Mouse (Mus musculus) heart, adult 10 weeks (tissue): Measurements from ENCODE around the gene Olfr775. TPM values are rescaled to one million over a fixed set of nuclear protein-coding genes. Genes with fewer than 3 reads are reported as not detected.

ENCODE experiments used
- polyA plus RNA-seq: library from polyadenylated mRNA; stranded (reverse); fragments of 350-450 nt; fragmentation: Illumina TruSeq; extraction: RNeasy Lipid Tissue Mini Kit (QIAGEN cat#74804); gene quantifications from one replicate; pipeline ENCODE4 v1.2.3, GENCODE M21; 2014; ENCODE audit warnings: low read depth, low replicate concordance

Olfr775 gene
- polyA plus RNA-seq, result not detected

DNA sequence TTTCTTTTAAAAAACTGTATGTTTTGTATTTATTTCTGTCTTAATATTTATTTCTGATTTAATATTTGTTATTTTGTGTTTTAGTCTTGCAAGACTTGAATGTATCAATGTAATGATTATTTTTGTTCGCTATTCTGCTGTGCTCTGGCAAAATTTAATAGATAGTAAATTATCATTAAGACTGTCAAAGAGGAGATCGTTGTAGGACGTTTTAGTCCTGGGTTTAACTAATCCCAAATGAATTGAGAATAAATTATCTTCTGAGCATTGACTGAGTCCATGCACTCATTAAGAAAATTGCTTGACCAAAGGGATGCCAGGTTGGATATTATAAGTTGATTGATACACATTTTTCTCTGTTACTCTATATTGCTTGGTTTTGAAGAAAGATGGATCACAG lies at the start of gene Olfr775:
Olfr775 (plus strand) TSS at position 301 of the 400 bp plus-strand sequence.

DNA sequence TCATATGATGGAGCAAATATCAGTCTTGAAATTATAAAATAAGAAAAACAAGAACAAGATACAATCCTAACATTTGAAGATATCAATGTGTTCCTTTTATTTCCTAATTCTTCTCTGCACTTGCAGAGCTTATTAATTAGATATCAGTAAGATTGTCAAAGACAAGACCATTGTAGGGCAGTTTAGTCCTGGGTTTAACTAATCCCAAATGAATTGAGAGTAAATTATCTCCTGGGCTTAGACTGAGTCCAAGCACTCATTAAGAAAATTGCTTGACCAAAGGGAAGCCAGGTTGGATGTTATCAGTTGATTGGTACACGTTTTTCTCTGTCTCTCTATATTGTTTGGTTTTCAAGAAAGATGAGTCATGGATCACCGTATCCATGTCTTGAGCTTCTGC lies 12.3 kb upstream of the Olfr775 start, which contains the start of gene Olfr774:
Olfr774 (plus strand) TSS at position 301 of the 400 bp plus-strand sequence.

DNA sequence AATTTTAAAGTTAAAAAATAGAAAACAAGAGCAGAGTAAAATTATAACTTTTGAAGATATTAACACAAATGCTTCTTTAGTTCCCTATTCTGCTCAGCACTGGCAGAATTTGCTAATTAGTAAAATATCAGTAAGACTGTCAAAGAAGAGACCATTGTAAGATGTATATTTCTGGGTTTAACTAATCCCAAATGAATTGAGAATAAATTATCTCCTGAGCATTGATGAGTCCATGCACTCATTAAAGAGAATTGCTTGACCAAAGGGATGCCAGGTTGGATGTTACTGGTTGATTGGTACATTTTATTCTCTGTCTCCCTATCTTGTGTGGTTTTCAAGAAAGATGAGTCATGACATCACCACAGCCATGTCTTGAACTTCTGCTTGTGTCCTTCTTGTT lies 10.6 kb downstream of the Olfr775 start, which contains the start of gene Olfr776:
Olfr776 (plus strand) TSS at position 301 of the 400 bp plus-strand sequence.

DNA sequence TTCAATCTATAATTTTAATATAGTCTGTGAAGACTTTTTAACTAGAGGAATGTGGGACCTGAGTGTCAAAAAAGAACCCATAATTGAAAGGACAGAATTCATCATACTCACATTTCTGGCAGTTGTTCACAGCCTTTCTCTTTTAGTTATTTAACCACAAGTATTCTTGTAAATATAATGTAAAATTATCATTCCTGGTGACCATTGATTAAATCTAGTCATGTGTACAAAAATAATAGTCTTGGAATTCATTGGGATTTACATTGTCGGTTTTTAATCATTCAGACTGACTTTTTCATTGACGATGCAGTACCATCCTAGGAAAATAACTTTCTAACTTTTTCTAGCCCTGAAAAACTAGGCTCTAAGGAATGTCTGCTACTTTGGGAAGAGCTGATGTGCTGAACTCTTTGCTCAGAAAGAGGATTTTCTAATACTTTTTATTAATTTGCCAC lies 22.9 kb downstream of the Olfr775 start, which contains the start of gene Olfr777:
Olfr777 (minus strand) TSS at position 405 of the 455 bp plus-strand sequence.

Other genes with a start within 250 kb of the Olfr775 start
- not detected for gene Olfr763, start 237.6 kb upstream of the Olfr775 start, polyA plus RNA-seq
- gene Olfr764-ps1, start 208.5 kb upstream of the Olfr775 start, polyA plus RNA-seq, result not detected
- not detected for gene Olfr765, start 198.4 kb upstream of the Olfr775 start, polyA plus RNA-seq
- gene Olfr766-ps1, start 179.4 kb upstream of the Olfr775 start, polyA plus RNA-seq, result not detected
- not detected for gene Olfr767, start 165.5 kb upstream of the Olfr775 start, polyA plus RNA-seq
- not detected for gene Olfr768, start 149.0 kb upstream of the Olfr775 start, polyA plus RNA-seq
- gene Olfr769, start 130.6 kb upstream of the Olfr775 start, polyA plus RNA-seq, result not detected
- not detected for gene Olfr770, start 109.4 kb upstream of the Olfr775 start, polyA plus RNA-seq
- not detected for gene Olfr771, start 83.7 kb upstream of the Olfr775 start, polyA plus RNA-seq
- not detected for gene Olfr772, start 70.5 kb upstream of the Olfr775 start, polyA plus RNA-seq
- not detected for gene Olfr773, start 61.0 kb upstream of the Olfr775 start, polyA plus RNA-seq
- gene Olfr774, start 12.2 kb upstream of the Olfr775 start, polyA plus RNA-seq, result not detected
- gene Olfr776, start 10.7 kb downstream of the Olfr775 start, polyA plus RNA-seq, result not detected
- not detected for gene Olfr777, start 23.1 kb downstream of the Olfr775 start, polyA plus RNA-seq
- not detected for gene Olfr780, start 69.7 kb downstream of the Olfr775 start, polyA plus RNA-seq
- not detected for gene Olfr781, start 80.4 kb downstream of the Olfr775 start, polyA plus RNA-seq
- gene Olfr782, start 100.4 kb downstream of the Olfr775 start, polyA plus RNA-seq, result not detected
- gene Olfr784, start 135.7 kb downstream of the Olfr775 start, polyA plus RNA-seq, result not detected
- gene Olfr785, start 157.0 kb downstream of the Olfr775 start, polyA plus RNA-seq, result not detected
- not detected for gene Olfr786, start 178.9 kb downstream of the Olfr775 start, polyA plus RNA-seq
- not detected for gene Olfr787, start 213.4 kb downstream of the Olfr775 start, polyA plus RNA-seq
- gene Olfr788, start 222.6 kb downstream of the Olfr775 start, polyA plus RNA-seq, result not detected
- not detected for gene Olfr789, start 236.3 kb downstream of the Olfr775 start, polyA plus RNA-seq